Mouse (Mus musculus) thymus, adult 2 months (tissue): ENCODE measurements around the gene Chchd10. TPM values are rescaled to one million over a fixed set of nuclear protein-coding genes. Genes with fewer than 3 reads are reported as not detected.

Experiments used
- DNase-seq: peaks from one replicate; pipeline ENCODE4 v3.0.0; 2021
- H3K27ac ChIP-seq: fragments of 200-500 bp; 2 replicates; pipeline ENCODE4 v1.5.1; 2012; ENCODE audit warnings: low read length, control low read depth; ENCODE audit not compliant: control insufficient read depth, insufficient read depth
- H3K27me3 ChIP-seq: fragments of 200-500 bp; 2 replicates; pipeline ENCODE4 v1.6.1; 2012; ENCODE audit warnings: mild to moderate bottlenecking, low read length, moderate library complexity, mixed read lengths; ENCODE audit not compliant: control insufficient read depth, insufficient read depth
- H3K36me3 ChIP-seq: fragments of 200-500 bp; 2 replicates; pipeline ENCODE4 v1.6.1; 2012; ENCODE audit warnings: mild to moderate bottlenecking, low read length, moderate library complexity; ENCODE audit not compliant: control insufficient read depth, insufficient read depth
- H3K4me1 ChIP-seq: fragments of 200-500 bp; replicated peaks from 2 replicates; pipeline ENCODE4 v1.6.1; 2012; ENCODE audit warnings: low read length; ENCODE audit not compliant: control insufficient read depth, insufficient read depth
- H3K4me3 ChIP-seq: fragments of 200-500 bp; 2 replicates; pipeline ENCODE4 v1.5.1; 2012; ENCODE audit warnings: mild to moderate bottlenecking, low read length, control low read depth, moderate library complexity; ENCODE audit not compliant: control insufficient read depth, insufficient read depth
- CTCF ChIP-seq: fragments of 200-500 bp; IDR thresholded peaks from 2 replicates; pipeline ENCODE4 v1.5.1; 2012; ENCODE audit warnings: mild to moderate bottlenecking, control low read depth, low read length, moderate library complexity, borderline replicate concordance; ENCODE audit not compliant: control insufficient read depth, poor library complexity, insufficient read depth; ENCODE audit errors: extremely low read depth
- POLR2A ChIP-seq: fragments of 200-500 bp; IDR thresholded peaks from 2 replicates; pipeline ENCODE4 v1.6.1; 2012; ENCODE audit warnings: mild to moderate bottlenecking, low read length, control low read depth, moderate library complexity; ENCODE audit not compliant: control insufficient read depth, poor library complexity, insufficient read depth; ENCODE audit errors: extremely low read depth
- WGBS: fragments of 180-500 bp; shearing (Covaris S2); methylation state at CpG from one replicate; pipeline ENCODE4 v1.1.7; 2018; 5-methylcytosine and 5-hydroxymethylcytosine counted together
- polyA plus RNA-seq: library from polyadenylated mRNA; depleted of rRNA; stranded (reverse); fragments of >200 nt; gene quantifications from 2 replicates; pipeline ENCODE4 v1.2.3, GENCODE M21; 2012; rRNA removed

The Chchd10 gene
- polyA plus RNA-seq, 1 experiment, result 198 TPM

GRCm38 (mm10) chr10:75973846-75974245 lies 40.9 kb downstream of the Chchd10 start:
- Histone ChIP-seq H3K4me3 (no peak overlapping the region), H3K27me3 (no peaks in the 10 kb centered on the region; the same call in 1 of the 2 replicates), H3K27ac (no peak overlapping the region), H3K36me3 (no peaks in the 10 kb centered on the region), H3K4me1 (peaks cover 8% of the 10 kb centered on the region)
- DNase-seq, result no peak
- TF ChIP-seq POLR2A (no peak), CTCF (no peak)
- WGBS, result 97% methylated on average over 10 of the region's 10 CpGs

DNA sequence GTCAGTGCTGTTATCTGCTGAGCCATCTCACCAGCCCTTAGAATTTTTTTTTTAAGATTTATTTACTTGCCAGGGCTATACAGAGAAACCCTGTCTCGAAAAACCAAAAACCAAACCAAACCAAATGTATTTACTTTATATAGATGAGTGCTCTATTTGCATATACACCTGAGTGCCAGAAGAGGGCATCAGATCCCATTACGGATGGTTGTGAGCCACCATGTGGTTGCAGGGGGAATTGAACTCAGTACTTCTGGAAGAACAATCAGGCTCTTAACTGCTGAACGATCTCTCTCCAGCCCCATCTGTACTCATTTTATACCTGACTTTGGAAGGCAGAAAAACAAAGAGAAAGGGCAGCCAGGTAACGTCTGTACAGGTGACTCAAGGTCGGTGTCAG lies 42.3 kb downstream of the Chchd10 start:
- TF ChIP-seq CTCF (no peak), POLR2A (no peak)
- Histone ChIP-seq H3K4me3 (no peak overlapping the region), H3K27me3 (no peaks in the 10 kb centered on the region; the same call in 1 of the 2 replicates), H3K4me1 (peaks cover 8% of the 10 kb centered on the region), H3K36me3 (no peaks in the 10 kb centered on the region), H3K27ac (no peak overlapping the region)
- WGBS, result 64% methylated on average over 5 of the region's 5 CpGs
- DNase-seq, result peak; percentile 42

DNA sequence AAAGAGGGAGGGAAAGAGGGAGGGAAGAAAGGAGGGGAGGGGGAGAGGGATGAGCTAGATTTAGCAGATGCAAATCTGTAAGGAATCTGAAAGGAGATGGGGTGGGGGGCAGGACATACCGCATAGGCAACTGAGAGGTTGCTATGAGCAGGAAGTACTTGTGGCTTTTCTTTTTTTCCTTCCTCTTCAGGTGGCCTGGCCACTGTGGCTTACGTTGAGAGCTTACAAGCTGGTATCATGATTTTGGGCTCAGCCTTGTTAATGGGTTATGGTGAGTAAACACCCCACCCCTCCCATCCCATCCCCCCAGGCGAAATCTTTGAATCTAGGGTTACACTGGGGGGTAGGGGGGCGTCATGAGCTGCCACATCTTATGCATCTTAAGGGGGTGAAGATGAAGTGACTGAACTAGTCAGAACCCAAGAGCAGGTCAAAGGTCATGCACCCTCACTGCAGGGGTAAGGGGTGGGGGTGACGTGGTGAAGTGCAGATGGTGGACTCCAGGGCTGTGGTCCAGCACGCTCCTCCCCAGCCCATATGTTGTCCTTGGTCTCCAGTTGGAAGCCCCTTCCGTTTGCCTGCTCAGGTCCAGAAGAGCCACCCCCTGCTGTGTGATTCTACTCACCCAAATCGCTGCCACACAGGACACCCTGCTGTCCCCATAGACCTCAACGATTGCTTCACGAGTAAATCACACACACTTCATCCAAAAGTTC lies 45.3 kb downstream of the Chchd10 start:
- no peak for DNase-seq
- H3K27ac ChIP-seq, result no peak overlapping the region
- H3K27me3 ChIP-seq, result no peaks in the 10 kb centered on the region; the same call in 1 of the 2 replicates
- 16% methylated on average over 10 of the region's 10 CpGs for WGBS
- H3K4me1 ChIP-seq, result peaks cover 8% of the 10 kb centered on the region
- no peaks in the 10 kb centered on the region for H3K36me3 ChIP-seq
- TF ChIP-seq CTCF (no peak), POLR2A (no peak)
- no peak overlapping the region for H3K4me3 ChIP-seq

DNA sequence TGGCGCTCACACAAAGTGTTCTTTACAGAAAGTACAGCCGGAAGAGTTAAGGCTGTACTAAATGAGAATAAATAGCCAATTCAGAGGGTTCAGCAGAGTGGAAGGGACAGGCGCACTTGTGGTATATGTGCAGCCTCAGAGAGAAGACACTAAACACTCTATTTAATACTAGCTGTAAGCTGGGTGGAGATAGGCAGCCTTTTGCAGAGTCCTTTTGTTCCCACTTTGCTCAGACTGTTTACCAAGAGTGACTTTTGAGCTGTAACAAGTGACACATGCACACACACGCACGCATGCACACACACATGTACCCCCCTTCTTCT lies 45.9 kb downstream of the Chchd10 start:
- TF ChIP-seq CTCF (no peak), POLR2A (no peak)

GRCm38 (mm10) chr10:75979432-75979831 lies 46.5 kb downstream of the Chchd10 start:
- H3K36me3 ChIP-seq, result no peaks in the 10 kb centered on the region
- H3K4me1 ChIP-seq, result peaks cover 8% of the 10 kb centered on the region
- WGBS, result 94% methylated on average over 3 of the region's 3 CpGs
- H3K4me3 ChIP-seq, result no peak overlapping the region
- no peak for DNase-seq
- no peaks in the 10 kb centered on the region; the same call in 1 of the 2 replicates for H3K27me3 ChIP-seq
- no peak overlapping the region for H3K27ac ChIP-seq
- no peak for TF ChIP-seq POLR2A
- no peak for TF ChIP-seq CTCF

More for the DNA sequence above, 45.9 kb downstream of the Chchd10 start:
- Histone ChIP-seq H3K27ac (no peak overlapping the region), H3K27me3 (no peaks in the 10 kb centered on the region; the same call in 1 of the 2 replicates), H3K4me3 (no peak overlapping the region), H3K36me3 (no peaks in the 10 kb centered on the region), H3K4me1 (peaks cover 8% of the 10 kb centered on the region)
- no peak for DNase-seq
- WGBS, result 84% methylated on average over 5 of the region's 5 CpGs

Other genes starting within 250 kb of the Chchd10 start
- gene Cabin1, start 168.8 kb upstream of the Chchd10 start, polyA plus RNA-seq, result 82.3 and 89.2 TPM in 2 replicates
- gene Ddt, start 159.7 kb upstream of the Chchd10 start, polyA plus RNA-seq, result 66.8 and 77.3 TPM in 2 replicates
- gene Gm20441, start 152.2 kb upstream of the Chchd10 start, polyA plus RNA-seq, result not detected in 2 replicates
- 7.7 and 8.6 TPM in 2 replicates for gene Gstt3, start 151.7 kb upstream of the Chchd10 start, polyA plus RNA-seq
- 15.4 and 19.2 TPM in 2 replicates for gene Gstt1, start 134.5 kb upstream of the Chchd10 start, polyA plus RNA-seq
- 0.19 and 0.26 TPM in 2 replicates for gene Gstt4, start 110.6 kb upstream of the Chchd10 start, polyA plus RNA-seq
- 174 and 216 TPM in 2 replicates for gene Gstt2, start 95.7 kb upstream of the Chchd10 start, polyA plus RNA-seq
- gene Mif, start 72.9 kb upstream of the Chchd10 start, polyA plus RNA-seq, result 1,833 and 2,007 TPM in 2 replicates
- 11.6 and 19.0 TPM in 2 replicates for gene Derl3, start 39.7 kb upstream of the Chchd10 start, polyA plus RNA-seq
- gene Smarcb1, start 11.5 kb upstream of the Chchd10 start, polyA plus RNA-seq, result 63.0 and 75.5 TPM in 2 replicates
- 7.5 and 9.3 TPM in 2 replicates for gene Mmp11, start 3.4 kb downstream of the Chchd10 start, polyA plus RNA-seq
- 0.42 TPM in 1 of 2 replicates, not detected in the other for gene Gm867, start 7.5 kb downstream of the Chchd10 start, polyA plus RNA-seq
- gene Vpreb3, start 9.9 kb downstream of the Chchd10 start, polyA plus RNA-seq, result 3.1 and 4.8 TPM in 2 replicates
- 4.0 and 4.3 TPM in 2 replicates for gene Gm5134, start 21.4 kb downstream of the Chchd10 start, polyA plus RNA-seq
- gene Zfp280b, start 99.5 kb downstream of the Chchd10 start, polyA plus RNA-seq, result 14.5 and 18.0 TPM in 2 replicates
- 0.04 TPM in 1 of 2 replicates, not detected in the other for gene Slc5a4b, start 177.8 kb downstream of the Chchd10 start, polyA plus RNA-seq
- gene Slc5a4a, start 214.3 kb downstream of the Chchd10 start, polyA plus RNA-seq, result not detected in 2 replicates